Mouse (Mus musculus) granulocyte monocyte progenitor cell, adult 5-6 weeks (primary cell): ENCODE measurements around the gene Ttl. TPM values are rescaled to one million over a fixed set of nuclear protein-coding genes. Genes with fewer than 3 reads are reported as not detected.
A peak's percentile ranks its signal among the peaks of the same experiment; 100 is the strongest.

ENCODE experiments used
- ATAC-seq: replicated peaks from 2 replicates; pipeline ENCODE4 v1.8.0; 2016; ENCODE audit warnings: mild to moderate bottlenecking, moderate TSS enrichment, inconsistent platforms; ENCODE audit not compliant: poor library complexity, severe bottlenecking
- total RNA-seq, 2 experiments: library from RNA; stranded (forward) in 1 of 2; stranded (reverse) in 1 of 2; fragments of 200-712, 200-1000 nt in 1 of 2; fragments of >200 nt in 1 of 2; fragmentation: Nextera tagmentation in 1 of 2; gene quantifications; 2 replicates each; pipeline ENCODE4 v1.2.3; 2014 to 2017

Ttl gene
- total RNA-seq, 2 experiments from 2014 or later, result 2.8 to 3.7 TPM

DNA sequence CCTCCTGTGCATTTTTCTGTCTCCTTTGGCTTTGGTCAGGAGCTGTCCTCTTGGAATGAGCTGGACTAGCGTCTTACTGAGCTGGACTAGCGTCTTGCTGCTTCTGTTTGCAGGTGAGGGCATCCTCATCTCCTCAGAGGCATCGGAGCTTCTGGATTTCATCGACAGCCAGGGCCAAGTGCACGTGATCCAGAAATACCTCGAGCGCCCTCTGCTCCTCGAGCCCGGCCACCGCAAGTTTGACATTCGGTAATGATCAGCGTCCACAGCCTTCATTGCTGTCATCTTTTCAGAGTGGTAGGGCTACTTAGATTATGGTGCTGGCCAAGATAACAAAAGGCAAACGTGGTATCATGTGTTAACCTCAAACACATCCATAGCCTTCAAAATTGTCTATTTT is 15.4 kb downstream of the Ttl start:
- ATAC-seq, result no peak

GRCm38 (mm10) chr2:129083514-129083913 is 17.8 kb downstream of the Ttl start:
- ATAC-seq, result 0 out of 2 replicates have a peak, but pooled peaks have one; percentile 14

GRCm38 (mm10) chr2:129084959-129085358 is 19.2 kb downstream of the Ttl start:
- 0 out of 2 replicates have a peak, but pooled peaks have one; percentile 35 for ATAC-seq

GRCm38 (mm10) chr2:129087520-129087919 is 21.8 kb downstream of the Ttl start:
- no peak for ATAC-seq

GRCm38 (mm10) chr2:129090370-129090769 is 24.6 kb downstream of the Ttl start:
- no peak for ATAC-seq

DNA sequence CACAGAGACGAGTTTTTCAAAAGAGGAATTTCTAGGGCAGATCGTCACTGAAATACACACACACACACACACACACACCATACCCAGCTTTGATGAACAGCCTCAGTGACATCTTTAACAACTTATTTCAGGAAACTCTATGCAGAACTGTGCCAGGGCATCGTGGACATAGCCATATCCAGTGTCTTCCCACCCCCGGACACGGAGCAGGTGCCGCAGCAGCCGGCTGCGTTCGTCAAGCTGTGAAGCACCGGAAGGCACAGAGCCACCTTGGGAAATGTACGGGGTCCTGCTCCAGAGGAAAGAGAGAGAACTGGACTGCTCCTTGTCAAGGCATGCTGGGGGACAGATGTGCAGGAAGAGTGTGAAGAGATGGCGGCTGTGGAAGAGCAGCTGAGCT is 27.1 kb downstream of the Ttl start:
- no peak for ATAC-seq

DNA sequence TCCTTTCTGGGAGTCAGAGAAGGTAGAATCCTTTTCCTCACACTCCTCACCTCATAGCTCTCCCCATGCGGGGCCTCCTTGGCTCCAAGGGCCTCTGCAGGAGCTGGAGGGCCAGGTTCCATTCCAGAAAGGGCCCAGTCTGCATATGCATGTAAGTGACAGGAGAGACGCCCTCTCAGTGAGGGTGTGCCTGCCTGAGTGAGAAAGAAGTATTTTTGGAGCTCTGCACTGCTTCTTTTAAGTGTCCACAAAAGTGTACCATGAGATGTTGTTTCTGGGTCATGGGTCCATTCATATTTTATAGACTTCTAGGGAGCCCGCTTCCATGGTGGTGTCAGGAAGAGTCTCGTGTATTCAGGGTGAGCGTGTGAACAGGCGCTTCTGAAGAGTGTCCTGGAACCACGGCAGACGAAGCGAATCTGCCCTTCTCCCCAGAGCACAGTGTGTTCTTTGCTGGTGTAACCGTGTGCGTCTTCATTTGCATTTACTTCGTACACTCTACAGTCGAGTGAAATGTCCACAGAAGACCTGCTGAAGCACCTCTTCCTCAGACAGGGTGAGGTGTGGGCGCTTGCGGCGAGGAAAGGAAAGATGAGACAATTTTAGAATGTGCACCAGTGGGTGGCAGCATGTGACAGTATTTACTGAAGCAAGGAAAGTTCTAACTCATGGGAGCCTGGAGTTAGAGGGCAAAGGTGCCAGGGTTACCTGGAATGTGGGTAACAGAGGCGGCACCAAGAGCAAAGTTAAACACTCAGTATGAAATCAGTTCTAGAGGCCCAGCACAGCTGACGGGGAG is 28.4 kb downstream of the Ttl start:
- ATAC-seq, result no peak

- peak; percentile 100 for ATAC-seq
Observed at GRCm38 (mm10) chr2:129100784-129101310, 35.1 kb downstream of the Ttl start, which contains the start of gene Polr1b. Gene Polr1b, plus strand, starts transcription at chr2:129100995.

DNA sequence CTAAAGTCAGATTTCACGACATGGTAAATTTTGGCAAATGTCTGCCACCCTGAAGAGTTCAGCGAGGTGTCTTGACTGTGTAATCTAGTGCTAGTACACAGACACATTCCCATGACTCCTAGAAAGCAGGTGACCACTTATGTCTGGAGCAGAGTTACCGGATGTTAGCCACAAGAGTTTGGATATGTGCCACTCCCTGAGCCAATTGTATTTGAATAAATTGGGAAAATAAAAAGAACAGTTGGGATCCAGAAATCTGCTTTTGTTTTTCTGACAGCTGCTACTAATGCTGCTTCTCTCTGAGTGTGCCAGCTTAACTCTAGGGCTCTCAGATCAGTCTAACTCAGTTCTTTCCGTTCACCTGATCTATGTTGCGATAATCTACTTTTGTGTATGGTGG is 47.2 kb downstream of the Ttl start:
- ATAC-seq, result no peak

DNA sequence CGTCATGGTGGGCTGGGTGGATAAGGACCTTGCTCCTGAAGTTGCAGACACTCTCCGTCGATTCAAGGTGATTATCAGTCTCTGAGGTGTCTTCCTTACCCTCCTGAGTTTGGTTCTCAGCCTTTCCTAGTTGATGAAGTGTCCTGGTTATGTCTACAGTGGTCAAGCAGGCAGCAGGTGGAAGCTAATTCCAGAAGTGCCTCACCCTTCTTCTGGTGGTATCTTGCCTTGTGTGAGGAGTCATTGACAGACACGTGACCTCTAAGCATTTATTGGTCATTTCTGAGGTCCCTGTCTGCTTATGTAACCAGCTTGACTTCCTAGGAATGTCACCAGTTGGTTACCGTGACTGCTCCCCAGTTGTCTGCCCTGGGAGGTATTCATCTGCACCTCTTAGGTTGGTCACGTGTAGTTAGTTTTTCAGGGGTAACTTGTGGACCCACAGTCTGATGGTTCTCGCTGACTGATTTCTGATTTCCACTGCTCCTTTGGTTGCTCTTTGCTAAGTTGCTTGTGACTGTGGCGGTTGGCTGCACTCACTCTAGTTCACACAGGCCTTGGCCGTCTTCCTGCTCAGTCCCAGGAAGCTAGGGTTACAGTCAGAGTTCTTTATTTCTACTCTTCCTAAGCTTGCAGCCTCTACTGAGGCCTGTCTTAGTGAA is 50.1 kb downstream of the Ttl start:
- ATAC-seq, result no peak

- ATAC-seq, result no peak
Observed at GRCm38 (mm10) chr2:129116368-129116739, 50.6 kb downstream of the Ttl start.

DNA sequence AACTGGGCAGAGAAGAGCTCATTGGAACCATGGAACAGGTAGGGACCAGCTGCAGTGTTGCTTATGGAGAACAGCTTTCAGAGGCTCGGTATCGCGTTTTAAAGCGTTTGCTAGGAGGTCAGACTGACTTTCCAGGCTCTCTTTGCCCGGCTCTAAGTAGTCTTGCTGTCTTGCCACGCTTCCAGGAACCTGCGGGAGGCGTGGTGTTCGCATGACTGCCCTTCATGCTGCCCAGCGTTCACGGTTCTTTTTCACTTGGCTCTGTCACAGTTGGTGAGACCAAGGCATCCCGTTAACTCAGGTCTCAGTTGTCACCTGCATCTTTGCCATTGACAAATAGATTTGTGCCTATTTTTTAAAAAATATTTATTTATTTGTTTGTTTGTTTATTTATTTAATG is 52.3 kb downstream of the Ttl start:
- no peak for ATAC-seq

DNA sequence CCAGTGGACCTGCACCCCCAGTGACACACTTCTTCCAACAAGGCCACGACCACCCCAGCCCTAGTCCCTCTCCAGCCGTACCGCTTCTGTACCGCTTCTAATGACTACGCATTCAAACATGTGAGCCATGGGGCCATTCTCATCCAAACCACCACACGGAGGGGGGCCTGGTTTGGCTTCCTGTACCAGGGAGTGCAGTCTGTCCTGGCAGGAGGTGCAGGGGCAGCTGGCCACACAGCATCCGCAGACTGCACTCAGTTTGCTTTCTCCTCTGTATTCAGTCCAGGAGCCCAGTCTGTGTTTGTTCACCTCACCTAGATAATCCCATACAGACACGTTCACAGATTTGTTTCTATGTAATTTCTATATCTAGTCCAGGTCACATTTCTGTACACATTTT is 56.2 kb downstream of the Ttl start:
- no peak for ATAC-seq

GRCm38 (mm10) chr2:129129412-129129929 is 63.7 kb downstream of the Ttl start, which contains the start of gene Chchd5:
Gene Chchd5, plus strand, starts transcription at chr2:129129700.
- peak; percentile 98 for ATAC-seq

GRCm38 (mm10) chr2:129129987-129130545 is 64.3 kb downstream of the Ttl start:
- ATAC-seq, result no peak

GRCm38 (mm10) chr2:129130776-129131175 is 65.0 kb downstream of the Ttl start:
- no peak for ATAC-seq

DNA sequence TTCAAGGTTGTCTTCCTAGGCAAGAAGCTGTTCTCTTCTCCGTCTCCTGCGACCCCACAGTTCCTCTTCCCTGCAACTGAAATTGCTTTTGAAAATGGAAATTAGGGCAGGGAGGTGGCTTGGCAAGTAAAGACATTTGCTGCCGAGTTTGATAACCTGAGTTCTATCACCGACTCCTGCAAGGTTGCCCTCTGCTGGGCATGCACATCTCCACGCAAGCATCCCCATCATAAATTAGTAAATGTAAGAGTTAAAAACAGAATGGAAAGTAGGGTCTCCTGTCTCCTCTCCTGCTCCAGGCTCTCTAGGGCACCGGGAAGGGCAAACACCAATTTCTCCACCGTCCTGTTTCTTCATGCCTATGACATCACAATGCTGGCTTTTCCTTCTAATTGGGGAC is 66.5 kb downstream of the Ttl start:
- no peak for ATAC-seq

DNA sequence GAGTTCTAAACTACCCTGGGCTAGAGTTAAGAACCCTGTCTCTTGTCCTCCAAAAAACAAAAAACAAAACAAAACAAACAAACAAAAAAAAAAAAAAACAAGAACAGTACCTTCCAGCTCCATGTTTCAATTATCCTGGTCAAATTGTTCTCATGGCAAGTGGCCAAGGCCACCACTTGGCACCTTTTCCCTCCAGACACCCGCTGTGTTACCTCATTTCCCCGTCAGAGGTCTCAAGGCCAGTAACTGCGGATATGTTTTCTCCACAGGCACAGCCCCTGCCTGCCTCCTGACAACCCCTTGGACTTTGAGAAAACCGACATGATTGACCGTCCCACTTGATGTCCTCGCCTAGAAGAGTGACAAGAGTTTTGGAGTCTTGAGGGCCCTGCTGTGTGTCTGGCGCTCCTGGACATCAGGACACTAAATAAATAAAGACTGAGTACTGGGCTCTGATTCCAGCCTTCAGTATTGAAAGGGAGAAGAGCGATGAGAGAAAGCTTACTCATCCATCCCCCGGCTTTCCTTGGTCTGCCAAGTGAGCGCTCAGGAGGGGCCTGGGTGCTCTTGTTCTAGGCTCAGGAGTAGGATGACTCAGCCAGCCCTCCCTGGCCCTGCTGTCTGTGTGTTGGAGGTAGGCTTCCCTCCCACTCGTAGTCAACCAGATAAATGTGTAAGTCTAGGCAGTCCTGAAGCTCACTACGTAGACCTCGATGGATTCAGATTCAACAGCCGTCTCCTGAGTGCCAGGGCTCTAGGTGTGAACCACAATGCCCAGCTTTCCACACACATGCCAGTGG is 67.5 kb downstream of the Ttl start:
- ATAC-seq, result no peak

DNA sequence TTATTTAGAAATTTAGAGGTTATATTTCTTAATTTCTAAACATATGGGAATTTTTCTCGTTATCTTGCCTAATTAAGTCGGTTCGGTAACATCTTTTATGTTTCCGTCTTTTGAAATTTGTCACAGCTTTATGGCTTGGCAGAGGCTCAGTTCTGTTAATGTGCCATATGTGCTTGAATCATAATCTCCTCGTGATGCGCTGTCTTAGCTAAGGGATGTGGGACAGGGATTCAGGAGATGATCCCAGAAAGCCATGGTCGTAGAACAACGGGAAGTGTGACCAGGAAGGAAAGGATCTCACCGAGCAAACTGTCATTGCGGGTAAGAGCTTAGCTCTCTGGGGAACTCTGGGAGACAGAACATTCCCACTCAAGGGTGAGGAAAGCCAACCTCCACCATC is 74.2 kb downstream of the Ttl start:
- no peak for ATAC-seq
